Mouse (Mus musculus): Measurements from ENCODE around the gene Gmpr. TPM values are rescaled to one million over a fixed set of nuclear protein-coding genes. Genes with fewer than 3 reads are reported as not detected.

The Gmpr gene
- total RNA-seq, 1 experiment from 2014 or later, result 2.3 TPM

DNA sequence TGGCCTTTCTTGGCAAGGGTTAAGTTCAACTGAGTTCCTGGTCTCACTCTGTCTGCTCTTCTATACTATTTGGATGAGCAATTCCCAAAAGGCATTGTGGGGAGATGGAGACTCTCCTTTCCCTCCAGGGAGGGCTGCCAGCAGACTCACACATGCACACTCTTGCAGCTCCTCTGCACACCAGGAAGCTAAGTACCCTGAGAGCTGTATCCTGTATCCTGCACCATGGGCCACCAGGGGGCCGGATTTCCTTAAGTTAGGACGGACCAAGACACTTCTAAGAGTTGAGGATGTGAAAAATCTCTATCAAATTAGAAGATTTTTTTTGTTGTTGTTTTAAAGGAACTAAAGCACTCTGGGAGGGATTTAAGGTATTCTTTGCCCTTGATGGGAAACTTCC lies 70.5 kb downstream of the Gmpr start:
- ATAC-seq (ENCODE audit: extremely low read depth, insufficient number of reproducible peaks, low FRiP score, poor library complexity, severe bottlenecking), result no peak

DNA sequence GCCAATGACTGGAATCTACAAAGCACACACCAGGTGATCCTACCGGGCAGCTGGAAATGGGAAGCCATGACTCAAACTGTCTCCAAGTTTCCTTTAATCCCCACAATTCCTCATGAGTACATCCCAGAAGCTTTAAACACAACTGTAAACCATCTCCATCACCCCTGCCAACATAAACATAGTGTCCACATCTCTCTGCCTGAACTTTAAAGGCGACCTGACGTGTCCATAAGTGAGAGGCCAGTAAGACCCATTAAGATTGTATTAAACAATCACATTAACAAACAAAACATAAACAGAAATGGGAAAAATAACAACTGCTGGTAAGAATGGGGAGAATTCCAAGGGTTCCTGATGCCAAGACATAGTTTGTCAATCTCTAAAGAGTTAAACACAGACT lies 72.5 kb downstream of the Gmpr start:
- no peak for ATAC-seq (ENCODE audit: extremely low read depth, insufficient number of reproducible peaks, low FRiP score, poor library complexity, severe bottlenecking)

DNA sequence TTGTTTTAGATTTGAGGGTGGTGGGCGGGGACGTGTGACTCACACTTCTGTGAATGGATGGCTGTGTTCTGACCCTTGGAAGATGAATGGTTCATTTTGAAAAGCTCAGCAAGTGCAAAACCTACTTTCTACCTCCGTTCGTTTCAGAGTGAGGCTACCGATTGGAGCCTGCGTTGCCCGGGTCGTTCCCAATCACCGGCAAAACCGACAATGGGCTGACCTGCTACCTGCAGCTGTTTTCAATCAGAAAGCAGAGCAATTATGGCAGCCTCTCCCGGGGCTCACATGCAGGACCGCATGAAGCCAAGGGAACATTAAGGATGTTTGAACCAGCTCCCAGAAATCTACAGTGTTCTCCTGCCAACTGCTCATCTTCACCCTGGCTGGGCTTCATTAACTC lies 75.0 kb downstream of the Gmpr start:
- no peak for ATAC-seq (ENCODE audit: extremely low read depth, insufficient number of reproducible peaks, low FRiP score, poor library complexity, severe bottlenecking)

DNA sequence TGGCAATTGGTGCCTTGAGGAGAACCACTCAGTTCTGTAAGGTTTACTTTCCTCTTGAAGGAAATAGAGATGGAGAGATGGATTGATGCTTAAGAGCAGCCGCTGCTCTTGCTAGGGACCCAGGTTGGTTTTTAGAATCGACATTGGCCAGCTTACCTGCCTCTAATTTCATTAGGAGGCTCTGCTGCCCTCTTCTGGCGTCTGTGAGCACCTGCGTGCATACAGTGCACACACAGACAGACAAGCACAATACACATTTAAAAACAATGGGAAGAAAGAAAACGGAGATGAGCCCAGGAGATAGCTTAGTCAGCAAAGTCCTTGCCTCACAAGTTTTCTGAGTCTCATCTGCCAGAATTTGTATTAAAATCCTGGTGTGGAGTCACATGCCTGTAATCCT lies 75.8 kb downstream of the Gmpr start:
- ATAC-seq (ENCODE audit: extremely low read depth, insufficient number of reproducible peaks, low FRiP score, poor library complexity, severe bottlenecking), result no peak

DNA sequence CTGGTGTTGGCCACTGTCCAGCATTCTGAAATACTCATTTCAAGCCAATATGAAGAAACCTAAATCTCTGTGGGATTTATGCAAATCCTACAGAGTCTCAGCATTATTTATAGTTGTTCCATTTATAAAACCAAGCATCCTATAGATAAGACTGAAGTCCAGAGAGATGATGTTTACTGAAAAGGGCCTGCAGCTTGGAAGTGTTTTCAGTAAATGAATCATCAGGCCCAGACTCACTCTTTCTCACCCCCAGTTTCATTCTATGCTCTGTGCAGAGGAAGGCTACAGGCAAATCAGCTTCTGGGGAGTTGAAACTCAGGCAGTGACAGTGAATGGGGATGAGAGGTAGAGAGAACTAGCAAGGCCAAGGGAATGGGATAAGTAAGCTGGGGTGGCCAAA lies 83.7 kb downstream of the Gmpr start:
- ATAC-seq (ENCODE audit: extremely low read depth, insufficient number of reproducible peaks, low FRiP score, poor library complexity, severe bottlenecking), result no peak

DNA sequence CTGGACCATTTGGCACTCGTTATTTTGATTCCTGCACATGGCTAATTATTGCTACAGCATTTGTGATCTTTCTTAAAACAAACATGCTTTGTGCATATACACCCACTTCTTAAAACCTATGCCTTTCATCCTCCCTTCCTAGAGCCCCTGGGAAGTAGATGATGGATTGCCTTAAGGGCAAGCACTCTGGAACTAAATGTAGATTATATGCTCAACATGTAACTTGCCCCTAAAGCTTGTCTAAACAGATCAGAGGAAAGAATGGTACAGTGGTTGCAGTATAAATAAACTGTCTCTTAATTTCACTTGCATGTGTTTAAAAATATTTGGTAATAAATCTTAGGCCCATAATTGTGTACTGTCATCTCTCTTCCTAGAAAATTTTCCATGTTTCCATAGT lies 86.7 kb downstream of the Gmpr start:
- no peak for ATAC-seq (ENCODE audit: extremely low read depth, insufficient number of reproducible peaks, low FRiP score, poor library complexity, severe bottlenecking)

DNA sequence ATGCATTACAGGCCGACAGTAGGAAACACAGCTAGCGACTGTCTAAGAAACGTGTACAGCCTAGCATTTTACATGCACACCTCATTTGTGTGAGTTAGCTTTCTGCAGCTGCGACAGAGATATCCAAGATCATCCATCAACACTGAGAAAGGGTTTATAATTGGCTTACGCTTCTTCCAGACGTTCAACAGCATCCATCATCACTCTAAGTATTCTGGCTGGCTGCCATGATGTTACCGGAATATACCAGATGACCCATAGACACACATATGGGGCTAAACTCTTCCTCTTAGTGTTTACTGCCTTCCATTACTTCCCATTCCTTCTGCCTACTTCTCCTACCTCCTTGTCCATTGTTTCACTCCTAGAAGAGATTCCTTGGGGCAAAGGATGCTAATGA lies 88.2 kb downstream of the Gmpr start:
- no peak for ATAC-seq (ENCODE audit: extremely low read depth, insufficient number of reproducible peaks, low FRiP score, poor library complexity, severe bottlenecking)

DNA sequence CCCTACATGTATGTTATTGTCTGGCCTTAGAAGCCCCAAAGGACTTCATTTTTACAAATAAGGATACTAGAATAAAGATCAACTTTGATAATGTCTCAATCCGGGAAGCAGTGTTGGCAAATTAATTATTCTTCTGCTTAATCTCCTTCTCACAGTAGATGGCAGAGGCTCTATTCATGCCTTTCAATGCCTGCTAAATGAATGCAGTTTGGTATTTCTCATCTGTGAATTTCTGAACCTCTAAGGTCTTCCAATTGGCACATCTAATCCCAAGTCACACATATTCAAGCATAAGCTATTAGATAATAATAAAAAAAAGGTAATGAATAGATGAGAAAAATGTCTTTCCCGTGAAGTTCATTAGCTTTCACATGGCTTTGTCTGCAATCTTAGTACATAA lies 92.6 kb downstream of the Gmpr start:
- no peak for ATAC-seq (ENCODE audit: extremely low read depth, insufficient number of reproducible peaks, low FRiP score, poor library complexity, severe bottlenecking)

DNA sequence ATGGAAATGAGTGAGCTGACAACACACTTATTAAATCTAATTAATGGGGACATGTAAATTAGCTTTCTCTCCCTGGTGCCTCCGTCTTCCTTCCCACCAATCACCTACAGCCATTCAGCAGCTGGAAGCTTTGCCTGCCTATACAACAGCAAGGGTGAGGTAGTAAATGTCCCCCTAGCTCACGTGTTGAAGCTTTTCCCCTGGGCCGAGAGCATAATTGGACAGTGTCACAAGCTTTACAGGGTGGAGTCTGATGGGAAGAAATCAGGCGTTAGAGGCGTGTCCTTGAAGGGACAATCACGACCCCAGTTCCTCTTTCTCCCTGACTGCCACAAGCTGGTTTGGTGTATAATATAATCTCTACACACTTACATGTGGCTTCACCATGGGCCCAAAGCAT lies 93.2 kb downstream of the Gmpr start:
- ATAC-seq (ENCODE audit: extremely low read depth, insufficient number of reproducible peaks, low FRiP score, poor library complexity, severe bottlenecking), result no peak

Other genes with a start within 250 kb of the Gmpr start
- gene Mylip, start 117.7 kb upstream of the Gmpr start, total RNA-seq (2017), result 142 and 149 TPM in 2 replicates